Mouse (Mus musculus): ENCODE measurements around the gene Psmc5. TPM values are rescaled to one million over a fixed set of nuclear protein-coding genes. Genes with fewer than 3 reads are reported as not detected.

Gene Psmc5
- polyA plus RNA-seq, 1 experiment, result 305 TPM

DNA sequence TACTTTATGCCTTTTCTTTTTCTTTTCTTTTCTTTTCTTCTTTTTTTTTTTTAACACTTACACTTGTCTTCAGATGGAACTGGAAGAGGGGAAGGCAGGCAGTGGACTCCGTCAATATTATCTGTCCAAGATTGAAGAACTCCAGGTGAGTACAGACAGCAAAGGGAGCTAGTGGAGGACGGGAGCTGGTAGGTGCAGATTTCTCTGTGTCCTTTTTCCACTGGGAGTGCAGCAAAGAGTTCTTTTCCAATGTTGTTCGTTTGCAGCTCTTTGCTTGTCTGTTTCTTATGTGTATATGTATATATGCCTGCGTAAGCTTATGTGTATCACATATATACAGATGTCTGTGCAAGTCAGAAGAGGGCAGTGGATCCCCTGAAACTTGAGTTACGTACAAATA lies 821 bp downstream of the Psmc5 start:
- H3K4me2 ChIP-seq (ENCODE audit: low read depth), result peak overlapping the region; percentile 96
- TF ChIP-seq TCF3 (IDR thresholded peaks at IDR 0.05; ENCODE audit: insufficient read length, low read depth) (no peak), SRF (IDR thresholded peaks at IDR 0.05; ENCODE audit: control insufficient read depth, insufficient read length, low read depth) (no peak), MAX (IDR thresholded peaks at IDR 0.05; ENCODE audit: low read depth) (no peak), TCF12 (IDR thresholded peaks at IDR 0.05; ENCODE audit: insufficient read depth, poor library complexity, severe bottlenecking) (no peak), POLR2A (IDR thresholded peaks at IDR 0.05; ENCODE audit: insufficient read length, low read depth) (no peak), E2F4 (IDR thresholded peaks at IDR 0.05; ENCODE audit: insufficient read depth) (no peak), POLR2AphosphoS2 (IDR thresholded peaks at IDR 0.05; ENCODE audit: insufficient read length, low read depth) (no peak), MYOG (IDR thresholded peaks at IDR 0.05; ENCODE audit: control insufficient read depth in 1 of 3, insufficient read depth in 1 of 3, insufficient read length in 2 of 3, low read depth in 2 of 3) (no peak), CEBPB (IDR thresholded peaks at IDR 0.05; ENCODE audit: insufficient read depth, poor library complexity, severe bottlenecking) (no peak), MYOD1 (IDR thresholded peaks at IDR 0.05; ENCODE audit: control insufficient read depth in 1 of 3, insufficient read length in 2 of 3, low read depth in 2 of 3) (no peak), USF1 (IDR thresholded peaks at IDR 0.05; ENCODE audit: low read depth) (no peak), REST (IDR thresholded peaks at IDR 0.05; ENCODE audit: insufficient read depth, insufficient read length) (no peak)
- peak overlapping the region; percentile 87 for H3K4me3 ChIP-seq
- H3K79me2 ChIP-seq (ENCODE audit: control insufficient read depth, insufficient read depth), result peaks cover 62% of the 10 kb centered on the region
- peaks cover 17% of the 10 kb centered on the region for H3K36me3 ChIP-seq (ENCODE audit: control insufficient read depth, insufficient read depth)
- H3K27me3 ChIP-seq (ENCODE audit: control insufficient read depth, insufficient read depth, insufficient read length), result no peaks in the 10 kb centered on the region
- H3ac ChIP-seq (ENCODE audit: control insufficient read depth, insufficient read length), result peak overlapping the region; percentile 49

DNA sequence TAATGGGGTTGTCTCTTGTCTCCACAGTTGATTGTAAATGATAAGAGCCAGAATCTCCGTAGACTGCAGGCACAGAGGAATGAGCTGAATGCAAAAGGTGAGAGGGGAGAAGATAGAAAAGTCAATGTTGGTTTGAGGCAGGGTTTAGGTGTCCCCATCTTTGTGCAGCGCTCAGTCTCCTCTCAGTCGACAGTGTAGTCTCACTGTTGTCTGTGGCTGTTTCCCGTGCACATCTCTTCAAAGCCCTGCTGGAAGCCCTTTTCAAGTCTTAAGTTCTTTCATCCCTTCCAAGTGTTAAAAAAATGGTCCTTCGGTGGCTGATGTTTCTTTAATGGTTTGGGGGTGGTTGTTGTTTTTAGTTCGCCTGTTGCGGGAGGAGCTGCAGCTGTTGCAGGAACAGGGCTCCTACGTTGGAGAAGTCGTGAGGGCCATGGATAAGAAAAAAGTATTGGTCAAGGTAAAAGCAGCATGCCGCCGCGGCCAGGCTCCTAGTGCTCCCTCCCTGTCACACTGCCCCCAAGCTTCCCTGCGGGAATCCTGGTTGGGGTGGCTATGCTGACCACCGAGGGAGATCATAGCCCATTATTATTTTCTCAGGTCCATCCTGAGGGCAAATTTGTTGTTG lies 5.0 kb downstream of the Psmc5 start:
- Histone ChIP-seq H3K4me2 (ENCODE audit: low read depth) (no peak overlapping the region), H3K4me3 (no peak overlapping the region), H3ac (ENCODE audit: control insufficient read depth, insufficient read length) (no peak overlapping the region), H3K27me3 (ENCODE audit: control insufficient read depth, insufficient read depth, insufficient read length) (no peaks in the 10 kb centered on the region), H3K36me3 (ENCODE audit: control insufficient read depth, insufficient read depth) (peaks cover 33% of the 10 kb centered on the region), H3K79me2 (ENCODE audit: control insufficient read depth, insufficient read depth) (peaks cover 44% of the 10 kb centered on the region)
- no peak for TF ChIP-seq MAX (IDR thresholded peaks at IDR 0.05; ENCODE audit: low read depth)
- no peak for TF ChIP-seq SRF (IDR thresholded peaks at IDR 0.05; ENCODE audit: control insufficient read depth, insufficient read length, low read depth)
- no peak for TF ChIP-seq POLR2A (IDR thresholded peaks at IDR 0.05; ENCODE audit: insufficient read length, low read depth)
- no peak for TF ChIP-seq MYOG (IDR thresholded peaks at IDR 0.05; ENCODE audit: control insufficient read depth in 1 of 3, insufficient read depth in 1 of 3, insufficient read length in 2 of 3, low read depth in 2 of 3)
- no peak for TF ChIP-seq TCF12 (IDR thresholded peaks at IDR 0.05; ENCODE audit: insufficient read depth, poor library complexity, severe bottlenecking)
- no peak for TF ChIP-seq USF1 (IDR thresholded peaks at IDR 0.05; ENCODE audit: low read depth)

DNA sequence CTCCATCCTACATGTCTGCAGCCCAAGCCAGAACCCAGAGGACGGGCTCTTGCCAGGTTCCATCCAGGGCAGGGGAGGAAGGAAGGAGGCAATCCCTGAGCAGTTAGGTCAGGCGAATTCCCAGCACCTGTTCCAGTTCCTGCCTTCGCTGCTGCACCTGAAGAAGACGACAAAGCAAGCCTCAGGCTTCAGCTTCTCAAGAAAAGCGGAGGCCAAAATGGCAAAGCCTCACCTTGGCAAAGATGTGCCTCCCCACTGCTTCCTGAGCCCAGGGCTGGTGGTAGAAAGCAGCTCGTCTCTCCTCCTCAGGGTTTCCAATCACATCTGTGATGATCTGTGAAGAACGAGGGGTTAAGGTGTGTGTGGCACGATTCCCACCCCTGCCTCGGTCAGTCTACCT lies 8.0 kb downstream of the Psmc5 start:
- peaks cover 43% of the 10 kb centered on the region for H3K36me3 ChIP-seq (ENCODE audit: control insufficient read depth, insufficient read depth)
- H3K4me2 ChIP-seq (ENCODE audit: low read depth), result no peak overlapping the region
- no peaks in the 10 kb centered on the region for H3K27me3 ChIP-seq (ENCODE audit: control insufficient read depth, insufficient read depth, insufficient read length)
- TF ChIP-seq POLR2AphosphoS2 (IDR thresholded peaks at IDR 0.05; ENCODE audit: insufficient read length, low read depth) (no peak), REST (IDR thresholded peaks at IDR 0.05; ENCODE audit: insufficient read depth, insufficient read length) (no peak), MYOG (IDR thresholded peaks at IDR 0.05; ENCODE audit: control insufficient read depth in 1 of 3, insufficient read depth in 1 of 3, insufficient read length in 2 of 3, low read depth in 2 of 3) (no peak), MYOD1 (IDR thresholded peaks at IDR 0.05; ENCODE audit: control insufficient read depth in 1 of 3, insufficient read length in 2 of 3, low read depth in 2 of 3) (no peak)
- H3K79me2 ChIP-seq (ENCODE audit: control insufficient read depth, insufficient read depth), result peaks cover 19% of the 10 kb centered on the region
- H3K4me3 ChIP-seq, result no peak overlapping the region
- no peak overlapping the region for H3ac ChIP-seq (ENCODE audit: control insufficient read depth, insufficient read length)

DNA sequence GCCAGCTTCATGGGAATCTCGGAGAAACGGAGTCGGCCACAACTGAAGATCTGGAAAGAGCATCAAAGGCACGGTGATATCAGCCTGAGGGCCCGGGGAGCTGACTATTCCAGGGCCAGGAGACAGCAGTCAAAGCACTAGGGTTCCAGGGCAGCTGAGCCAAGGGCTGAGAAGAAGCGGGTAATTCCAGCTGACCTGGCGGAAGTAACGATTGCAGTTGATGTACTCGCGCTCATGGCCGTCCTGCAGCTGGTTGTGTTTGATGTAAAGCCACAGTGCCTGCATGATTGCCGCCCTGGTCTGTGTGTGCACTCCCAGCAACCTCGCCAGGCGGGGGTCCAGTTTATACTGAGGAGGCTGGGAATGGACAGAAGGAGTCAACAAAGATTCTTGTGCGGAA lies 9.0 kb downstream of the Psmc5 start:
- H3K79me2 ChIP-seq (ENCODE audit: control insufficient read depth, insufficient read depth), result peaks cover 18% of the 10 kb centered on the region
- TF ChIP-seq POLR2AphosphoS2 (IDR thresholded peaks at IDR 0.05; ENCODE audit: insufficient read length, low read depth) (peak; percentile 37), REST (IDR thresholded peaks at IDR 0.05; ENCODE audit: insufficient read depth, insufficient read length) (no peak)
- peaks cover 43% of the 10 kb centered on the region for H3K36me3 ChIP-seq (ENCODE audit: control insufficient read depth, insufficient read depth)
- no peaks in the 10 kb centered on the region for H3K27me3 ChIP-seq (ENCODE audit: control insufficient read depth, insufficient read depth, insufficient read length)
- H3K4me3 ChIP-seq, result no peak overlapping the region
- no peak overlapping the region for H3ac ChIP-seq (ENCODE audit: control insufficient read depth, insufficient read length)
- H3K4me2 ChIP-seq (ENCODE audit: low read depth), result no peak overlapping the region

DNA sequence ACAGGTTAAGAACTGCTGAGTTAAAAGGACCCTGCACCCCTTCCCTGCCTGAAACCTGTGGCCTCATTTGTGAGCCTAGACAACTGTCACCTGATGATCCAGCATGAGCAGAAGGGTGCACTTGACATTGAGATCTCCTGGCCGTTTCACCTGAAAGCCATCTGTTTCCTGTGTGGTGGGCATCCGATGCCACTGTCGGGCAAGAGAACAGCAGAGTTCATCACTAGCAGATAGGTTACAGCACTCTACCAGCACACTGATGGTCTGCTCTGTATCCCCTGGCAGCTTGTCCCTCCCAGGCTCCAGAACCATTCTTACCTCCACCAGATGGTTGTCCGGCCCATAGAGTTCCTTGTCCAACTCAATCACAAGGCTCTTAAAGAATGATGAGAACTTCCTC lies 9.6 kb downstream of the Psmc5 start:
- Histone ChIP-seq H3ac (ENCODE audit: control insufficient read depth, insufficient read length) (no peak overlapping the region), H3K4me3 (no peak overlapping the region), H3K36me3 (ENCODE audit: control insufficient read depth, insufficient read depth) (peaks cover 43% of the 10 kb centered on the region), H3K4me2 (ENCODE audit: low read depth) (no peak overlapping the region), H3K27me3 (ENCODE audit: control insufficient read depth, insufficient read depth, insufficient read length) (no peaks in the 10 kb centered on the region), H3K79me2 (ENCODE audit: control insufficient read depth, insufficient read depth) (peaks cover 23% of the 10 kb centered on the region)
- no peak for TF ChIP-seq POLR2AphosphoS2 (IDR thresholded peaks at IDR 0.05; ENCODE audit: insufficient read length, low read depth)

DNA sequence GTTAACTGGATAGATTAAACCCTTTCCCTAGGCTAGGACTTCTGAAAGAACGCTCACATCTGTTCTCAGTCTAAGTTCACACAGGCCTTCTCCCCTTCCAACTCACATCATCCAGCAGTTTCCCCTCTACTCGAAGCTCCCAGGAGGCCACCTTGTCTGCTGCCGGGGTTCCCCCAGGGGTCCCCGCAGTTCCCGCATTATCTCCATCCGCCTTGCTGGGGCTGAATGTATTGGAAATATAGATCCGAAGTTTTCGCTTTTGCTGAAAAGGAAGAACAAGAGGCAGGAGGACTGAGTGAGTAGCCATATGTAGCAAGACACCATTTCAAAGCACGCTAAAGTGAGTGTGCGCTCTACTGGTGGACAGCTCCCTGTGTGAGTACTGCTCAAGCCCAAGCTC lies 10.5 kb downstream of the Psmc5 start:
- Histone ChIP-seq H3K36me3 (ENCODE audit: control insufficient read depth, insufficient read depth) (peaks cover 43% of the 10 kb centered on the region), H3K4me3 (no peak overlapping the region), H3K79me2 (ENCODE audit: control insufficient read depth, insufficient read depth) (peaks cover 28% of the 10 kb centered on the region), H3ac (ENCODE audit: control insufficient read depth, insufficient read length) (no peak overlapping the region), H3K4me2 (ENCODE audit: low read depth) (no peak overlapping the region), H3K27me3 (ENCODE audit: control insufficient read depth, insufficient read depth, insufficient read length) (no peaks in the 10 kb centered on the region)
- no peak for TF ChIP-seq E2F4 (IDR thresholded peaks at IDR 0.05; ENCODE audit: insufficient read depth)
- no peak for TF ChIP-seq MAX (IDR thresholded peaks at IDR 0.05; ENCODE audit: low read depth)
- TF ChIP-seq SRF (IDR thresholded peaks at IDR 0.05; ENCODE audit: control insufficient read depth, insufficient read length, low read depth), result no peak
- no peak for TF ChIP-seq CEBPB (IDR thresholded peaks at IDR 0.05; ENCODE audit: insufficient read depth, poor library complexity, severe bottlenecking)
- no peak for TF ChIP-seq TCF3 (IDR thresholded peaks at IDR 0.05; ENCODE audit: insufficient read length, low read depth)
- TF ChIP-seq TCF12 (IDR thresholded peaks at IDR 0.05; ENCODE audit: insufficient read depth, poor library complexity, severe bottlenecking), result no peak
- TF ChIP-seq MYOD1 (IDR thresholded peaks at IDR 0.05; ENCODE audit: control insufficient read depth in 1 of 3, insufficient read length in 2 of 3, low read depth in 2 of 3), result no peak
- no peak for TF ChIP-seq USF1 (IDR thresholded peaks at IDR 0.05; ENCODE audit: low read depth)
- no peak for TF ChIP-seq POLR2A (IDR thresholded peaks at IDR 0.05; ENCODE audit: insufficient read length, low read depth)
- no peak for TF ChIP-seq MYOG (IDR thresholded peaks at IDR 0.05; ENCODE audit: control insufficient read depth in 1 of 3, insufficient read depth in 1 of 3, insufficient read length in 2 of 3, low read depth in 2 of 3)
- TF ChIP-seq POLR2AphosphoS2 (IDR thresholded peaks at IDR 0.05; ENCODE audit: insufficient read length, low read depth), result no peak
- no peak for TF ChIP-seq REST (IDR thresholded peaks at IDR 0.05; ENCODE audit: insufficient read depth, insufficient read length)
